Mouse (Mus musculus): ENCODE measurements at regions not wholly inside any gene's neighbourhood (a gene's known extent, or its start where the extent isn't known, plus 50 kb on each side); places are given as distances from the start of the nearest gene placed in this dataset.

DNA sequence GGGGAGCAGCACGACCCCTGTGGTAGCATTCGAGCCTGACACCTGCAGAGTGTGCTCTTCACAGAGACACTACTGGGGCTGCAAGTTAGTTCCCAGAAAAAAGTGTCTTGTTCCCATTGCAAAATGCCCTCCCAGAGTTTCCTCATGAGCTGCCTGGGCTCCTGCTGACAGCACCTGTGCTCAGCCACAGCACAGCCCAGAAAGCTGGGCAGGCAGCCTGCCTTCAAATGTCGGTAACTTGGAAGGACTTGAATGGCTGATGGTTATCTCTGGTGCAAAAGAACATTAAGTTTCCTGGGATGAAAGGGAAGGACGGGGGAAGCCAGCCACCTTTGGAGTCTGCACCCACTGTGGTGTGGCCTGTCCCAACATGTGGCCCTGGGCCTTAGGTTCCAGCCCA is 126.2 kb downstream of the Bmp7 start:
- TF ChIP-seq POLR2A (IDR thresholded peaks at IDR 0.05; ENCODE audit: insufficient read depth, low read depth, low read length) = no peak
- TF ChIP-seq CTCF (IDR thresholded peaks at IDR 0.05; ENCODE audit: insufficient read depth, low read depth, low read length) = no peak
- H3K4me1 ChIP-seq (ENCODE audit: control insufficient read depth, insufficient read depth, low read length) = peaks cover 22% of the 10 kb centered on the region

DNA sequence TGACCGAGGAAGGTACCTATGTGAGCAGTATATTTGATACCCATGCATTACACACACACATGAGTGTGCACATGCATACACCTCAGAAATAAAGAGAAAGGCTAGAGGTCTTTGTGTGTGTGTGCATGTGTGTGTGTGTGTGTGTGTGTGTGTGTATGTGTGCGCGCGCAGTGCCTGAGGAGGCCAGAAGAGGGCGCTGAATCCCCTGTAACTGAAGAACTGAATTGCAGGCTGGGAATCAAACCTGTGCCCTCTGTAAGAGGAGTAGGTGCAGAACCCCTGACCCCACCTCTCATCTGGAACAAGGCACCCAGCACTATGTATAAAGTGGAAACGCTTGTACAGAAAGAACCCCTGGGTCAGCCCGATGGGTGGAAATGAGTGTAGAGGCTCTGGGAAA is 125.0 kb downstream of the Bmp7 start:
- TF ChIP-seq POLR2A (IDR thresholded peaks at IDR 0.05; ENCODE audit: insufficient read depth, low read depth, low read length) (no peak), CTCF (IDR thresholded peaks at IDR 0.05; ENCODE audit: insufficient read depth, low read depth, low read length) (no peak)
- peaks cover 22% of the 10 kb centered on the region for H3K4me1 ChIP-seq (ENCODE audit: control insufficient read depth, insufficient read depth, low read length)
- no peak overlapping the region for H3K4me3 ChIP-seq (ENCODE audit: insufficient read depth, low read depth, low read length)
- 98% methylated on average over 7 of the region's 7 CpGs for WGBS
- H3K27ac ChIP-seq (ENCODE audit: insufficient read depth, low read depth, low read length) = no peak overlapping the region

More for the DNA sequence above, 126.2 kb downstream of the Bmp7 start:
- no peak overlapping the region for H3K27ac ChIP-seq (ENCODE audit: insufficient read depth, low read depth, low read length)
- 75% methylated on average over 4 of the region's 4 CpGs for WGBS
- H3K4me3 ChIP-seq (ENCODE audit: insufficient read depth, low read depth, low read length) = no peak overlapping the region

DNA sequence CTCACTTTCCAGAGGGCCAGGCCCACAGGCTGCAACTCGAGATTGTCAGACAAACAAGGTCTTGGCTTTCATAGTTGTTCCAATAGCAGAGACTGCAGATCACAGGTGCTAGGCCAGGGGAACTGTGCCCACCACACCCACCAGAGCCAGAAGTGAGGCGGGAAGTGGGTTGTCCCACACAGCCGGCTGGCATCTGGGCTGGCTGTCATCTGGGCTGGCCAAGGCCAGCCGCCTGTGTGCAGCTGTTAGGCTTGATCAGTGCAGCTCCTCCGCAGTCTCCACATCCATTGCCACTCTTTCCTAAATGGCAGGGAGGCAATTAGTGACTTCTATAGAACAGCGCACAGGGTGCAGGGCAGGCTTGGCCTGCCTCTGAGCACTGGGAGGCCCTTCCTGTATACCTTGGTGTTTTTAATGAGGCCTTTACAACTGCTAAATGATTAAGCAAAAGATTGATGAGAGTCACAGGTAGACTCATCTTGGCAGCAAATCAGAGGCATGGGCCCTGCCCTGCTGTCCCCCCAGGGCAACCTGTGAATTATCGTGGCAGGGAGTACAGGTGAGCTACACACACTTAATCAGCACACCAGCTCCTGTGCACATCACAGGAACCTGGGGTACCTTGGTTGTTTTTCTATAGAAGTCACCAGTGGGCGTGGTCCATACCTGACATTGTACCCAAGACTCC is 122.9 kb downstream of the Bmp7 start:
- TF ChIP-seq POLR2A (IDR thresholded peaks at IDR 0.05; ENCODE audit: insufficient read depth, low read depth, low read length) (no peak), CTCF (IDR thresholded peaks at IDR 0.05; ENCODE audit: insufficient read depth, low read depth, low read length) (no peak)

More for the DNA sequence above, 122.9 kb downstream of the Bmp7 start:
- Histone ChIP-seq H3K27ac (ENCODE audit: insufficient read depth, low read depth, low read length) (no peak overlapping the region), H3K4me3 (ENCODE audit: insufficient read depth, low read depth, low read length) (no peak overlapping the region), H3K4me1 (ENCODE audit: control insufficient read depth, insufficient read depth, low read length) (peaks cover 22% of the 10 kb centered on the region)
- 61% methylated on average over 8 of the region's 8 CpGs for WGBS
